Mouse (Mus musculus) megakaryocyte, embryonic 14.5 days (primary cell): ENCODE measurements around the gene Prdm8. TPM values are rescaled to one million over a fixed set of nuclear protein-coding genes. Genes with fewer than 3 reads are reported as not detected.

Source experiments
- H3K27me3 ChIP-seq: replicated peaks from 2 replicates; pipeline ENCODE3; 2012; ENCODE audit warnings: inconsistent platforms
- H3K36me3 ChIP-seq: replicated peaks from 2 replicates; pipeline ENCODE3; 2012; ENCODE audit warnings: low read length, inconsistent platforms, mixed read lengths
- H3K4me1 ChIP-seq: 2 replicates; pipeline ENCODE4 v1.6.1; 2012; ENCODE audit warnings: inconsistent platforms
- H3K4me3 ChIP-seq: replicated peaks from 2 replicates; pipeline ENCODE3; 2012; ENCODE audit warnings: moderate library complexity, mild to moderate bottlenecking, inconsistent platforms
- H3K9me3 ChIP-seq: 2 replicates; pipeline ENCODE4 v1.6.1; 2012; ENCODE audit warnings: inconsistent platforms
- FLI1 ChIP-seq: IDR thresholded peaks from 2 replicates; pipeline ENCODE4 v1.6.1; 2012; ENCODE audit warnings: low read length, inconsistent platforms, mixed read lengths
- GATA1 ChIP-seq: IDR thresholded peaks from 3 replicates; pipeline ENCODE4 v1.6.1; 2012; ENCODE audit warnings: mixed read lengths, low read length, inconsistent platforms, borderline replicate concordance
- polyA plus RNA-seq: library from polyadenylated mRNA; stranded (reverse); fragments of >175 nt; gene quantifications from 2 replicates; pipeline ENCODE4 v1.2.3, GENCODE M21; 2012; ENCODE audit warnings: low replicate concordance; ENCODE audit not compliant: insufficient read depth

Prdm8 gene
- polyA plus RNA-seq, 1 experiment: not detected

- Histone ChIP-seq H3K36me3 (no peaks in the 10 kb centered on the region), H3K9me3 (0 out of 2 replicates have a peak, but pooled peaks cover 9% of the 10 kb centered on the region), H3K27me3 (peaks cover 98% of the 10 kb centered on the region), H3K4me3 (no peak overlapping the region), H3K4me1 (peaks cover 36% of the 10 kb centered on the region)
- TF ChIP-seq GATA1: no peak
- no peak for TF ChIP-seq FLI1
Measured at GRCm38 (mm10) chr5:98184281-98184910, 17.4 kb downstream of the Prdm8 start.

GRCm38 (mm10) chr5:98184971-98185805, 18.2 kb downstream of the Prdm8 start:
- Histone ChIP-seq H3K4me1 (peaks cover 39% of the 10 kb centered on the region), H3K4me3 (peak overlapping the region; percentile 90), H3K9me3 (0 out of 2 replicates have a peak, but pooled peaks cover 14% of the 10 kb centered on the region), H3K27me3 (peaks cover 98% of the 10 kb centered on the region), H3K36me3 (no peaks in the 10 kb centered on the region)
- TF ChIP-seq GATA1 (no peak), FLI1 (no peak)

GRCm38 (mm10) chr5:98185806-98186751, 19.1 kb downstream of the Prdm8 start:
- Histone ChIP-seq H3K4me3 (peak overlapping the region; percentile 90), H3K27me3 (peaks cover 95% of the 10 kb centered on the region), H3K9me3 (0 out of 2 replicates have a peak, but pooled peaks cover 11% of the 10 kb centered on the region), H3K4me1 (peaks cover 32% of the 10 kb centered on the region), H3K36me3 (no peaks in the 10 kb centered on the region)
- TF ChIP-seq FLI1 (no peak), GATA1 (no peak)

GRCm38 (mm10) chr5:98189181-98190180, 22.5 kb downstream of the Prdm8 start:
- Histone ChIP-seq H3K36me3 (no peaks in the 10 kb centered on the region), H3K4me1 (peaks cover 22% of the 10 kb centered on the region), H3K9me3 (0 out of 2 replicates have a peak, but pooled peaks cover 8% of the 10 kb centered on the region), H3K4me3 (no peak overlapping the region), H3K27me3 (peaks cover 70% of the 10 kb centered on the region)
- no peak for TF ChIP-seq FLI1
- TF ChIP-seq GATA1: no peak

- TF ChIP-seq FLI1: no peak
- no peak for TF ChIP-seq GATA1
- Histone ChIP-seq H3K36me3 (no peaks in the 10 kb centered on the region), H3K4me3 (no peak overlapping the region), H3K27me3 (peaks cover 41% of the 10 kb centered on the region), H3K4me1 (0 out of 2 replicates have a peak, but pooled peaks cover 3% of the 10 kb centered on the region), H3K9me3 (0 out of 2 replicates have a peak, but pooled peaks cover 6% of the 10 kb centered on the region)
Measured at GRCm38 (mm10) chr5:98192295-98192983, 25.4 kb downstream of the Prdm8 start.

- Histone ChIP-seq H3K4me1 (no peaks in the 10 kb centered on the region), H3K4me3 (no peak overlapping the region), H3K36me3 (no peaks in the 10 kb centered on the region), H3K9me3 (no peaks in the 10 kb centered on the region), H3K27me3 (peaks cover 16% of the 10 kb centered on the region)
- no peak for TF ChIP-seq FLI1
- no peak for TF ChIP-seq GATA1
Measured at GRCm38 (mm10) chr5:98194959-98195358, 28.0 kb downstream of the Prdm8 start.

- H3K4me1 ChIP-seq: no peaks in the 10 kb centered on the region
- H3K4me3 ChIP-seq: no peak overlapping the region
- TF ChIP-seq FLI1 (no peak), GATA1 (no peak)
Measured at GRCm38 (mm10) chr5:98198412-98199218, 31.6 kb downstream of the Prdm8 start.

More at GRCm38 (mm10) chr5:98198412-98199218, 31.6 kb downstream of the Prdm8 start:
- Histone ChIP-seq H3K36me3 (no peaks in the 10 kb centered on the region), H3K9me3 (no peaks in the 10 kb centered on the region), H3K27me3 (peaks cover 1% of the 10 kb centered on the region)
